Mouse (Mus musculus) E14TG2a.4 (cell line): ENCODE data around the gene Tmco4.

ENCODE experiments used
- CTCF ChIP-seq: conservative IDR thresholded peaks from 2 replicates; pipeline ENCODE4 v1.5.1; 2014; ENCODE audit warnings: low read length
- NANOG ChIP-seq: IDR thresholded peaks from 2 replicates; pipeline ENCODE4 v1.6.1; 2014; ENCODE audit warnings: borderline replicate concordance, low read length, mixed read lengths
- POU5F1 ChIP-seq: IDR thresholded peaks from 2 replicates; pipeline ENCODE4 v1.6.1; 2014; ENCODE audit warnings: low read length, borderline replicate concordance

DNA sequence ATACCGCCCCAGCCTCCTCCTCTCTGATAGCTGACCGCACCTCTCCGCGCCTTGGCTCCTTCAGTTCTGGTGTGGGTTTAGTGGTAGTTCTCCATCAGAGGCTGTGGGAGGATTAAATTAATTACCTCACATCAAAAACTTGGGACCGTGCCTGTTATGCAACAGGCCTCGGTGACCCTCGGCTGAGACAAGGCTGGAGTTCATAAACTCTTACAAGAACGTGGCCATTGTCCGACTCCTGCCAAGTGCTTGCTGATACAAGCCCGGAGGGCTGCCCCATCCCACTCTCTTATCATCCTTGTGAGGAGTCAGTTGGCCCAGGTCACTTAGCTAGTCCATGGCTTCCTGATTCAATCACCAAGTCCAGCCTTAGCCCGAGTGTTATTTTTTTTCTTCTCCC, 40.6 kb downstream of the Tmco4 start:
- TF ChIP-seq CTCF = no peak
- no peak for TF ChIP-seq POU5F1
- no peak for TF ChIP-seq NANOG
